Mouse (Mus musculus): ENCODE data around the gene Hdlbp. TPM values are rescaled to one million over a fixed set of nuclear protein-coding genes. Genes with fewer than 3 reads are reported as not detected.
A peak's percentile ranks its signal among the peaks of the same experiment; 100 is the strongest.

The Hdlbp gene
- polyA plus RNA-seq, 1 experiment from 2014 or later = 88.7 TPM

GRCm38 (mm10) chr1:93444405-93445110 is 34.1 kb downstream of the Hdlbp start:
- Histone ChIP-seq H3K27ac (peak overlapping the region; percentile 94), H3K4me1 (peaks cover 44% of the 10 kb centered on the region), H3K4me2 (peak overlapping the region; percentile 95), H3K9ac (peak overlapping the region; percentile 92), H3K36me3 (peaks cover 37% of the 10 kb centered on the region), H3K27me3 (replicated peaks) (no peaks in the 10 kb centered on the region), H3K4me3 (peak overlapping the region; percentile 92), H3K9me3 (replicated peaks) (no peaks in the 10 kb centered on the region)
- 5% methylated on average over 18 of the region's 18 CpGs for WGBS (ENCODE audit: insufficient replicate concordance)
- ATAC-seq = peak; percentile 79

GRCm38 (mm10) chr1:93439321-93439720 is 39.3 kb downstream of the Hdlbp start:
- no peak overlapping the region for H3K4me2 ChIP-seq
- H3K9me3 ChIP-seq (replicated peaks) = no peaks in the 10 kb centered on the region
- no peak overlapping the region for H3K4me3 ChIP-seq
- H3K27me3 ChIP-seq (replicated peaks) = no peaks in the 10 kb centered on the region
- WGBS (ENCODE audit: insufficient replicate concordance) = 76% methylated on average over 1 of the region's 1 CpGs
- H3K36me3 ChIP-seq = peaks cover 83% of the 10 kb centered on the region
- no peak overlapping the region for H3K27ac ChIP-seq
- no peak overlapping the region for H3K9ac ChIP-seq
- ATAC-seq = no peak
- H3K4me1 ChIP-seq = peaks cover 21% of the 10 kb centered on the region

GRCm38 (mm10) chr1:93432087-93432486 is 46.5 kb downstream of the Hdlbp start:
- Histone ChIP-seq H3K27me3 (replicated peaks) (no peaks in the 10 kb centered on the region), H3K4me3 (no peak overlapping the region), H3K9me3 (replicated peaks) (no peaks in the 10 kb centered on the region), H3K4me1 (no peaks in the 10 kb centered on the region), H3K27ac (no peak overlapping the region), H3K9ac (no peak overlapping the region), H3K36me3 (peaks cover 92% of the 10 kb centered on the region), H3K4me2 (no peak overlapping the region)
- 82% methylated on average over 6 of the region's 6 CpGs for WGBS (ENCODE audit: insufficient replicate concordance)
- no peak for ATAC-seq

GRCm38 (mm10) chr1:93403403-93403802 is 75.2 kb downstream of the Hdlbp start:
- Histone ChIP-seq H3K4me1 (peaks cover 9% of the 10 kb centered on the region; the same call in 1 of the 2 replicates), H3K4me2 (no peak overlapping the region), H3K27me3 (replicated peaks) (peaks cover 21% of the 10 kb centered on the region), H3K9me3 (replicated peaks) (no peaks in the 10 kb centered on the region), H3K36me3 (peaks cover 30% of the 10 kb centered on the region), H3K4me3 (no peak overlapping the region), H3K9ac (no peak overlapping the region), H3K27ac (no peak overlapping the region)
- ATAC-seq = no peak
- 56% methylated on average over 4 of the region's 4 CpGs for WGBS (ENCODE audit: insufficient replicate concordance)

GRCm38 (mm10) chr1:93401191-93402052 is 77.2 kb downstream of the Hdlbp start:
- Histone ChIP-seq H3K4me2 (peak overlapping the region; percentile 63), H3K9me3 (replicated peaks) (no peaks in the 10 kb centered on the region), H3K4me1 (peaks cover 9% of the 10 kb centered on the region; the same call in 1 of the 2 replicates), H3K27ac (no peak overlapping the region), H3K27me3 (replicated peaks) (peaks cover 29% of the 10 kb centered on the region), H3K9ac (0 out of 2 replicates have a peak overlapping the region, but pooled peaks have one; percentile 6), H3K4me3 (peak overlapping the region; percentile 33), H3K36me3 (peaks cover 11% of the 10 kb centered on the region)
- ATAC-seq = 0 out of 2 replicates have a peak, but pooled peaks have one; percentile 17
- WGBS (ENCODE audit: insufficient replicate concordance) = 14% methylated on average over 37 of the region's 38 CpGs

GRCm38 (mm10) chr1:93388906-93389305 is 89.7 kb downstream of the Hdlbp start:
- Histone ChIP-seq H3K4me2 (no peak overlapping the region), H3K27ac (no peak overlapping the region), H3K9me3 (replicated peaks) (no peaks in the 10 kb centered on the region), H3K4me1 (no peaks in the 10 kb centered on the region), H3K27me3 (replicated peaks) (no peaks in the 10 kb centered on the region), H3K36me3 (no peaks in the 10 kb centered on the region), H3K4me3 (no peak overlapping the region), H3K9ac (no peak overlapping the region)
- no peak for ATAC-seq
- 49% methylated on average over 2 of the region's 2 CpGs for WGBS (ENCODE audit: insufficient replicate concordance)

- no peak overlapping the region for H3K4me3 ChIP-seq
- H3K9me3 ChIP-seq (replicated peaks) = no peaks in the 10 kb centered on the region
- H3K4me1 ChIP-seq = no peaks in the 10 kb centered on the region
- WGBS (ENCODE audit: insufficient replicate concordance) = 53% methylated on average over 2 of the region's 2 CpGs
- H3K27ac ChIP-seq = no peak overlapping the region
- no peak for ATAC-seq
- H3K9ac ChIP-seq = no peak overlapping the region
- no peaks in the 10 kb centered on the region for H3K36me3 ChIP-seq
- H3K4me2 ChIP-seq = no peak overlapping the region
- H3K27me3 ChIP-seq (replicated peaks) = no peaks in the 10 kb centered on the region
Observed at GRCm38 (mm10) chr1:93387198-93387597, 91.4 kb downstream of the Hdlbp start.

GRCm38 (mm10) chr1:93379117-93379516 is 99.5 kb downstream of the Hdlbp start:
- Histone ChIP-seq H3K36me3 (no peaks in the 10 kb centered on the region), H3K9me3 (replicated peaks) (no peaks in the 10 kb centered on the region), H3K4me3 (no peak overlapping the region), H3K9ac (no peak overlapping the region), H3K27me3 (replicated peaks) (peaks cover 4% of the 10 kb centered on the region; the same call in 1 of the 2 replicates), H3K4me1 (peaks cover 12% of the 10 kb centered on the region), H3K27ac (no peak overlapping the region), H3K4me2 (no peak overlapping the region)
- no peak for ATAC-seq
- WGBS (ENCODE audit: insufficient replicate concordance) = 74% methylated on average over 5 of the region's 5 CpGs

- Histone ChIP-seq H3K36me3 (no peaks in the 10 kb centered on the region), H3K9me3 (replicated peaks) (no peaks in the 10 kb centered on the region), H3K4me1 (peaks cover 12% of the 10 kb centered on the region), H3K4me3 (no peak overlapping the region), H3K27me3 (replicated peaks) (peaks cover 4% of the 10 kb centered on the region; the same call in 1 of the 2 replicates), H3K9ac (no peak overlapping the region), H3K27ac (no peak overlapping the region), H3K4me2 (no peak overlapping the region)
- ATAC-seq = peak; percentile 52; the same call in 1 of the 2 replicates
- WGBS (ENCODE audit: insufficient replicate concordance) = 13% methylated on average over 5 of the region's 5 CpGs
Observed at GRCm38 (mm10) chr1:93377307-93377706, 101.3 kb downstream of the Hdlbp start.

- 66% methylated on average over 4 of the region's 4 CpGs for WGBS (ENCODE audit: insufficient replicate concordance)
- Histone ChIP-seq H3K4me1 (peaks cover 12% of the 10 kb centered on the region), H3K9me3 (replicated peaks) (no peaks in the 10 kb centered on the region), H3K27ac (no peak within 1 kb of the TSS), H3K9ac (no peak within 1 kb of the TSS), H3K27me3 (replicated peaks) (peaks cover 4% of the 10 kb centered on the region; the same call in 1 of the 2 replicates), H3K4me2 (no peak within 1 kb of the TSS), H3K4me3 (no peak within 1 kb of the TSS), H3K36me3 (no peaks in the 10 kb centered on the region)
- ATAC-seq = no peak
Observed at GRCm38 (mm10) chr1:93373665-93374064, 105.0 kb downstream of the Hdlbp start, which contains the start of gene Ano7. Ano7 (plus strand) TSS chr1:93373930.

- H3K4me1 ChIP-seq = no peaks in the 10 kb centered on the region
- H3K4me2 ChIP-seq = no peak overlapping the region
- H3K36me3 ChIP-seq = peaks cover 73% of the 10 kb centered on the region
- H3K27ac ChIP-seq = no peak overlapping the region
- no peak overlapping the region for H3K4me3 ChIP-seq
- H3K27me3 ChIP-seq (replicated peaks) = no peaks in the 10 kb centered on the region
- no peaks in the 10 kb centered on the region for H3K9me3 ChIP-seq (replicated peaks)
- 66% methylated on average over 6 of the region's 6 CpGs for WGBS (ENCODE audit: insufficient replicate concordance)
- no peak for ATAC-seq
- H3K9ac ChIP-seq = no peak overlapping the region
Observed at GRCm38 (mm10) chr1:93365641-93366040, 113.0 kb downstream of the Hdlbp start.

- Histone ChIP-seq H3K4me2 (no peak overlapping the region), H3K36me3 (peaks cover 96% of the 10 kb centered on the region), H3K27ac (no peak overlapping the region), H3K4me3 (no peak overlapping the region), H3K4me1 (no peaks in the 10 kb centered on the region), H3K9me3 (replicated peaks) (no peaks in the 10 kb centered on the region), H3K27me3 (replicated peaks) (no peaks in the 10 kb centered on the region), H3K9ac (no peak overlapping the region)
- ATAC-seq = no peak
- WGBS (ENCODE audit: insufficient replicate concordance) = 74% methylated on average over 4 of the region's 4 CpGs
Observed at GRCm38 (mm10) chr1:93362661-93363060, 116.0 kb downstream of the Hdlbp start.
